Mouse (Mus musculus): ENCODE results near the gene Ptger3. TPM values are rescaled to one million over a fixed set of nuclear protein-coding genes. Genes with fewer than 3 reads are reported as not detected.
A peak's percentile ranks its signal among the peaks of the same experiment; 100 is the strongest.

Gene Ptger3
- polyA plus RNA-seq, 1 experiment = not detected

- Histone ChIP-seq H3K79me2 (ENCODE audit: control insufficient read depth, insufficient read depth) (no peaks in the 10 kb centered on the region), H3K4me3 (no peak overlapping the region), H3K4me2 (ENCODE audit: low read depth) (no peak overlapping the region), H3K36me3 (ENCODE audit: control insufficient read depth, insufficient read depth) (no peaks in the 10 kb centered on the region), H3ac (ENCODE audit: control insufficient read depth, insufficient read length) (no peak overlapping the region), H3K27me3 (ENCODE audit: control insufficient read depth, insufficient read depth, insufficient read length) (peaks cover 19% of the 10 kb centered on the region)
- TF ChIP-seq TCF12 (IDR thresholded peaks at IDR 0.05; ENCODE audit: insufficient read depth, poor library complexity, severe bottlenecking) = no peak
- TF ChIP-seq POLR2A (IDR thresholded peaks at IDR 0.05; ENCODE audit: insufficient read length, low read depth) = no peak
Measured at GRCm38 (mm10) chr3:157565196-157565595, 1.5 kb upstream of the Ptger3 start.

DNA sequence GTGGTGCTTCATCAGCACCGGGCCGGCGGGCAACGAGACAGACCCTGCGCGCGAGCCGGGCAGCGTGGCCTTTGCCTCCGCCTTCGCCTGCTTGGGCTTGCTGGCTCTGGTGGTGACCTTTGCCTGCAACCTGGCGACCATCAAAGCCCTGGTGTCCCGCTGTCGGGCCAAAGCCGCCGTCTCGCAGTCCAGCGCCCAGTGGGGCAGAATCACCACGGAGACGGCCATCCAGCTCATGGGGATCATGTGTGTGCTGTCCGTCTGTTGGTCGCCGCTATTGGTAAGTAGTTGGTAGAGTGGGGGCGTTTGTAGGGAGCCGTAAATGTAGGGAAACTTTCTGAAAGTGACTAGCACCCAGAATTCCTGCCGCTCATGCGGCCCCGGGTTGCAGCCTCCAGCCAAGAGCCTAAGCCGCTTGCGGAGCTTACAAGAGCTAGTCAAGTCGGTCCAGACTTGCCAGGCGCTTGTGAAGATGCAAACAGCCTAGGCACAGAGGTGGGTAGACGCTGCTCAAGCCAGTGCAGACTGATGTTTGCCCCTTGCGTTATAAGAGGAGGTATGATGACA is 957 bp downstream of the Ptger3 start:
- no peak overlapping the region for H3K4me3 ChIP-seq
- no peak overlapping the region for H3K4me2 ChIP-seq (ENCODE audit: low read depth)
- no peaks in the 10 kb centered on the region for H3K36me3 ChIP-seq (ENCODE audit: control insufficient read depth, insufficient read depth)
- H3K27me3 ChIP-seq (ENCODE audit: control insufficient read depth, insufficient read depth, insufficient read length) = peaks cover 19% of the 10 kb centered on the region
- peak overlapping the region; percentile 7 for H3ac ChIP-seq (ENCODE audit: control insufficient read depth, insufficient read length)
- TF ChIP-seq POLR2AphosphoS2 (IDR thresholded peaks at IDR 0.05; ENCODE audit: insufficient read length, low read depth) (no peak), MYOG (IDR thresholded peaks at IDR 0.05; ENCODE audit: control insufficient read depth in 1 of 3, insufficient read depth in 1 of 3, insufficient read length in 2 of 3, low read depth in 2 of 3) (no peak), CEBPB (IDR thresholded peaks at IDR 0.05; ENCODE audit: insufficient read depth, poor library complexity, severe bottlenecking) (no peak), TCF12 (IDR thresholded peaks at IDR 0.05; ENCODE audit: insufficient read depth, poor library complexity, severe bottlenecking) (no peak), SRF (IDR thresholded peaks at IDR 0.05; ENCODE audit: control insufficient read depth, insufficient read length, low read depth) (no peak), REST (IDR thresholded peaks at IDR 0.05; ENCODE audit: insufficient read depth, insufficient read length) (no peak), MYOD1 (IDR thresholded peaks at IDR 0.05; ENCODE audit: control insufficient read depth in 1 of 3, insufficient read length in 2 of 3, low read depth in 2 of 3) (no peak), MAX (IDR thresholded peaks at IDR 0.05; ENCODE audit: low read depth) (no peak)
- H3K79me2 ChIP-seq (ENCODE audit: control insufficient read depth, insufficient read depth) = no peaks in the 10 kb centered on the region

DNA sequence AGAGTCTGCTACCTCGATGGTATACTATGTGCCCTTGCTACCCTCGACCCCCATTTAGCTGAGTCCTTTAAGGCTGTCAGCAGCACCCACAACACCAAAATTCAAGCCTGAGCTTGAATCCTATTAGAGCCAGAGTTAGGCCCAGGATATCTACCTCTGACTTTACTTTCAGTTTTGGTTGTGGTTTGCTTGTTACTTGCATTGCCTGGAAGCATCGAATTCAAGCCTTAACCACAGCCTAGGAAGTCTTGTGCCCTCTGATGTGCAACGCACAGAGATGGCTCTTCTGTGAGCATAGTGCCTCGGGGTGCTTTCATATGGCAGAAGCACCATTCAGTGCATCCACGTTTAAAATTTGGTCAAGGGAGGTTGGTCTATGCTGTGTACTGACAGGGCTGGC is 5.3 kb downstream of the Ptger3 start:
- Histone ChIP-seq H3ac (ENCODE audit: control insufficient read depth, insufficient read length) (no peak overlapping the region), H3K79me2 (ENCODE audit: control insufficient read depth, insufficient read depth) (no peaks in the 10 kb centered on the region), H3K4me2 (ENCODE audit: low read depth) (peak overlapping the region; percentile 60), H3K27me3 (ENCODE audit: control insufficient read depth, insufficient read depth, insufficient read length) (peaks cover 12% of the 10 kb centered on the region), H3K36me3 (ENCODE audit: control insufficient read depth, insufficient read depth) (no peaks in the 10 kb centered on the region), H3K4me3 (no peak overlapping the region)
- TF ChIP-seq POLR2A (IDR thresholded peaks at IDR 0.05; ENCODE audit: insufficient read length, low read depth) = no peak
- no peak for TF ChIP-seq TCF12 (IDR thresholded peaks at IDR 0.05; ENCODE audit: insufficient read depth, poor library complexity, severe bottlenecking)
- no peak for TF ChIP-seq MAX (IDR thresholded peaks at IDR 0.05; ENCODE audit: low read depth)
- TF ChIP-seq POLR2AphosphoS2 (IDR thresholded peaks at IDR 0.05; ENCODE audit: insufficient read length, low read depth) = no peak
- TF ChIP-seq CEBPB (IDR thresholded peaks at IDR 0.05; ENCODE audit: insufficient read depth, poor library complexity, severe bottlenecking) = no peak
- no peak for TF ChIP-seq E2F4 (IDR thresholded peaks at IDR 0.05; ENCODE audit: insufficient read depth)
- TF ChIP-seq REST (IDR thresholded peaks at IDR 0.05; ENCODE audit: insufficient read depth, insufficient read length) = no peak
- no peak for TF ChIP-seq USF1 (IDR thresholded peaks at IDR 0.05; ENCODE audit: low read depth)

- no peaks in the 10 kb centered on the region for H3K36me3 ChIP-seq (ENCODE audit: control insufficient read depth, insufficient read depth)
- TF ChIP-seq SRF (IDR thresholded peaks at IDR 0.05; ENCODE audit: control insufficient read depth, insufficient read length, low read depth) (no peak), TCF3 (IDR thresholded peaks at IDR 0.05; ENCODE audit: insufficient read length, low read depth) (no peak), MYOG (IDR thresholded peaks at IDR 0.05; ENCODE audit: control insufficient read depth in 1 of 3, insufficient read depth in 1 of 3, insufficient read length in 2 of 3, low read depth in 2 of 3) (no peak), CEBPB (IDR thresholded peaks at IDR 0.05; ENCODE audit: insufficient read depth, poor library complexity, severe bottlenecking) (no peak), E2F4 (IDR thresholded peaks at IDR 0.05; ENCODE audit: insufficient read depth) (no peak), REST (IDR thresholded peaks at IDR 0.05; ENCODE audit: insufficient read depth, insufficient read length) (no peak), POLR2A (IDR thresholded peaks at IDR 0.05; ENCODE audit: insufficient read length, low read depth) (no peak), MYOD1 (IDR thresholded peaks at IDR 0.05; ENCODE audit: control insufficient read depth in 1 of 3, insufficient read length in 2 of 3, low read depth in 2 of 3) (no peak), TCF12 (IDR thresholded peaks at IDR 0.05; ENCODE audit: insufficient read depth, poor library complexity, severe bottlenecking) (no peak), USF1 (IDR thresholded peaks at IDR 0.05; ENCODE audit: low read depth) (no peak), MAX (IDR thresholded peaks at IDR 0.05; ENCODE audit: low read depth) (no peak), POLR2AphosphoS2 (IDR thresholded peaks at IDR 0.05; ENCODE audit: insufficient read length, low read depth) (no peak)
- H3K4me3 ChIP-seq = no peak overlapping the region
- H3K79me2 ChIP-seq (ENCODE audit: control insufficient read depth, insufficient read depth) = no peaks in the 10 kb centered on the region
- H3ac ChIP-seq (ENCODE audit: control insufficient read depth, insufficient read length) = no peak overlapping the region
- H3K27me3 ChIP-seq (ENCODE audit: control insufficient read depth, insufficient read depth, insufficient read length) = no peaks in the 10 kb centered on the region
- H3K4me2 ChIP-seq (ENCODE audit: low read depth) = no peak overlapping the region
Measured at GRCm38 (mm10) chr3:157575441-157576342, 9.0 kb downstream of the Ptger3 start.

- TF ChIP-seq USF1 (IDR thresholded peaks at IDR 0.05; ENCODE audit: low read depth) = no peak
- no peak for TF ChIP-seq MYOG (IDR thresholded peaks at IDR 0.05; ENCODE audit: control insufficient read depth in 1 of 3, insufficient read depth in 1 of 3, insufficient read length in 2 of 3, low read depth in 2 of 3)
- no peak for TF ChIP-seq E2F4 (IDR thresholded peaks at IDR 0.05; ENCODE audit: insufficient read depth)
- no peak for TF ChIP-seq REST (IDR thresholded peaks at IDR 0.05; ENCODE audit: insufficient read depth, insufficient read length)
- no peak for TF ChIP-seq CEBPB (IDR thresholded peaks at IDR 0.05; ENCODE audit: insufficient read depth, poor library complexity, severe bottlenecking)
- Histone ChIP-seq H3K27me3 (ENCODE audit: control insufficient read depth, insufficient read depth, insufficient read length) (no peaks in the 10 kb centered on the region), H3K4me3 (no peak overlapping the region), H3K79me2 (ENCODE audit: control insufficient read depth, insufficient read depth) (no peaks in the 10 kb centered on the region), H3ac (ENCODE audit: control insufficient read depth, insufficient read length) (no peak overlapping the region), H3K4me2 (ENCODE audit: low read depth) (no peak overlapping the region), H3K36me3 (ENCODE audit: control insufficient read depth, insufficient read depth) (no peaks in the 10 kb centered on the region)
Measured at GRCm38 (mm10) chr3:157576343-157576722, 9.6 kb downstream of the Ptger3 start.
